Mouse (Mus musculus) olfactory bulb, adult 2 months (tissue): ENCODE data around the gene Plekhm3.

Source experiments
- CTCF ChIP-seq: fragments of 200-500 bp; IDR thresholded peaks from 2 replicates; pipeline ENCODE4 v1.5.1; 2012; ENCODE audit warnings: low read depth, mild to moderate bottlenecking, low read length, moderate library complexity; ENCODE audit not compliant: insufficient read depth
- POLR2A ChIP-seq: fragments of 200-500 bp; IDR thresholded peaks from 2 replicates; pipeline ENCODE4 v1.6.1; 2012; ENCODE audit warnings: mild to moderate bottlenecking, low read depth, low read length, moderate library complexity; ENCODE audit not compliant: insufficient read depth

DNA sequence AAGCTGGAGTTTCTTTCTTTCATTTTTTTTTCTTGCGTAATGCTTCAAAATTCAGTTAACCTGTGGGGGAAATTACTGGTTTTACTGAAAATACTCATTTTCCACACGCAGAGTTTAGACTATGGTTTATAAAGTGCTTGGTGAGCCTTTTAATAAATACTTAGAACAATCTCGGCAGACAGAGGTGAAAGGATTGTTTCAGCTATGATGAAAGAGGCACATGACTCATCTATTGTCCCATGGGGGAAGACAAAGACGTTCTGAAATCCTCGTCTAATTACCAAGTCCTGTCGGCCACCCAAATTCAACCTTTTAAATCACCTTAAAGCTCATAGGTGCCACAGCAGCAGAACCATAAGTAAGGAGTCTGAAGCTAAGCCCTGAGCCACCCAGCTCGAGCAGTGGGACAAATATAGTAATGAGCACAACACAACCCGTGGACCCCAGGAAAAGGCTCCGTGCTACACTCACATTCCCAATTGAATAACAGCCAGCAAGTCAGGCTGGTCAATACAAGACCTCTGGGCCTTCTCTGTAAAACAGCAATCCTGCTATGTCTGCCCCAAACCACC, 11.3 kb downstream of the Plekhm3 start:
- TF ChIP-seq CTCF = no peak
- no peak for TF ChIP-seq POLR2A
